Mouse (Mus musculus): Measurements from ENCODE around the gene Ptpra. TPM values are rescaled to one million over a fixed set of nuclear protein-coding genes. Genes with fewer than 3 reads are reported as not detected.
"Not testable (repeated sequence)": the region's sequence is repeated elsewhere in the genome, so short reads cannot be mapped to it uniquely, and the experiment has no call there.

Ptpra gene
- total RNA-seq, 2 experiments from 2014 or later: 67.1 to 123 TPM

DNA sequence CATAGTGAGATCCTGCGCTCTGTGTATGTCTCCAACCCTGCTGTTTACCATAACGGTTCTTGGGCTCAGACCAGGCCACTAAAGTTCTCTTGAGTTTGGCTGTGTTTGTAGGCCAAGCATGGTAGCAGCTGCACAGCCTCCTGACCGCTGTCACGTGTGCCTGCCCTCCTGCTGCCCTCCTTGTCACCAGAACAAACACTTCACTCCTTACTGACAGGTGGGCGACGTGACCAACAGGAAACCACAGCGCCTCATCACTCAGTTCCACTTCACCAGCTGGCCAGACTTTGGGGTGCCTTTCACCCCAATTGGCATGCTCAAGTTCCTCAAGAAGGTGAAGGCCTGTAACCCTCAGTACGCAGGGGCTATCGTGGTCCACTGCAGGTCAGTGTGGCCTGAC is 90.2 kb downstream of the Ptpra start:
- ATAC-seq (replicated peaks; ENCODE audit: poor library complexity): peak; percentile 21

DNA sequence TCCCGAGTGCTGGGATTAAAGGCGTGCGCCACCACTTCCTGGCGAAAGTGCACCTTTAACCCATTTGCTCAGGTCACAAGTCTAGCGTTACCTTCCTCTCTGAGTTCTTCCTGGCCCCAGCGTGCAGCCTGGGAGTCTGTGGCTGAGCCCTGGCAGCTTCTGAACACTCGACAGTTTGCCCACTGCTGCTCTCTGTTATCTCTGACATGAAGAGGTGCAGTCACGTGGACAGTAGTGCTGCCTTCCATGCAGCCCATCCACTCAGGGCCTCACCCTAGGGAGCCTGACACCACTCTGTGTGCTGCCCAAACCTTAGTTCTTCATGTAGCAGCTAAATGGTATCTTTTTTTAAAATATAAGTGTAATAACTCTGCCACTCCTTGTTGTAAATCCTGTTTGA is 96.9 kb downstream of the Ptpra start:
- ATAC-seq (replicated peaks; ENCODE audit: poor library complexity): peak; percentile 93

DNA sequence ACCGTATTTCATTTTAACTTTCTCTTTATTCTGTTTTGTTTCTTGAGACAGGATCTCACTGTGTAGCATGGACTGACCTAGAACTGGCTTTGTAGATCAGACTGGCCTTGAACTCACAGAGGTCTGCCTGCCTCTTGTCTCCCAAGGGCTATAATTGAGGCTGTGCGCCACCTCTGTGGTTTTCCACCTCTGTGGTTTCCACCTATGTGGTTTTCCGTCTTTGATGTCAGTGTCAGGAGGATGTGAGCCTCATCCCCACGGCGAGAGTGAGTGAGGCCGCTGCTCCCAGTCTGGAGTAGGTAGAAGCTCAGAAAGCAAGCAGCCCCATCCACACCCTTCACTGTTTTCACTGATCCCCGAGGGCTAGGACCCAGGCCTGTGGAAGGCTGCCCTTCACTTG is 104.8 kb downstream of the Ptpra start:
- ATAC-seq (replicated peaks; ENCODE audit: poor library complexity): no peak

DNA sequence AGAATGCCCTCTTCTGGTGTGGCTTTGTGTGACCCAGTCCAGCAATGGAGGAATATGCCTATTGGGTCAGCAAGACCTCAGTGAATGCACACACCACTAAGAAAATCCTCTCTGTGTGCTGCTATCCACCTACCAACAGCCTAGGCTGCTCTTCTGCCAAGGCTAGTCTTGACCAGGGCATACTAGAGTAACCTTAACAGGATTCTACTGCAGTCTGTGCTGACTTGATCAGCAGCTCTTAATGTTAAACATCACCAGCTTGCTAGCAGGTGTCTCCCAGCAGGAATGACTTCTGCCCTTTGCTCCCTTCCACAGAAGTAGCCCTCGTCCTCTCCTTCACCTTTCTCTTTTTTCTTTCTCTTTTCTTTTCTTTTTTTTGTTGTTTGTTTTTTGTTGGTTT is 106.2 kb downstream of the Ptpra start:
- ATAC-seq (replicated peaks; ENCODE audit: poor library complexity): no peak

- ATAC-seq (replicated peaks; ENCODE audit: poor library complexity): no peak
These were observed 107.4 kb downstream of the Ptpra start for GRCm38 (mm10) chr2:130557462-130557861.

GRCm38 (mm10) chr2:130558015-130558414 is 107.9 kb downstream of the Ptpra start:
- ATAC-seq (replicated peaks; ENCODE audit: poor library complexity): no peak

- ATAC-seq (replicated peaks; ENCODE audit: poor library complexity): peak; percentile 98
These were observed 113.4 kb downstream of the Ptpra start, which contains the start of gene Mrps26 for GRCm38 (mm10) chr2:130563212-130564055. TSS of gene Mrps26 (plus strand) at chr2:130563742.

GRCm38 (mm10) chr2:130564063-130564462 is 114.0 kb downstream of the Ptpra start:
- peak; percentile 2 for ATAC-seq (replicated peaks; ENCODE audit: poor library complexity)

DNA sequence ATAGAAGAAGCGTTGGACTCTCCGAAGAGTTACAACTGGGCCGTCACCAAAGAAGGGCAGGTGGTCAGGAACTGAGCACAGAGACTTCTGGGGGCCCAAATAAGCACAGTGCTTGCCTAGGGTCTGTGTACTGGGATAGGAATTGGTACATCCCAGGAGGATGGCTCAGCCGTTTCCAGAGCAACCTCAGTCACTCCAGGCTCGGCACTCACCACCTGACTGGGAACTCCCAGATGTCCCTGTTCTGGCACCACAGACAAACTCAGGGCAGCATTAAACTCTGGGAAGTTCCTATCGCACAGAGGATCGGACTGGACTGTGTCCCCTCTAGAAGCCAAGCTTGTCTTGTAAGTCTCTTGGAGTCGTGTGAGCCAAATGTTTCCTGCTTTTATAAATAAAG is 114.9 kb downstream of the Ptpra start:
- ATAC-seq (replicated peaks; ENCODE audit: poor library complexity): no peak

- no peak for ATAC-seq (replicated peaks; ENCODE audit: poor library complexity)
These were observed 118.8 kb downstream of the Ptpra start for GRCm38 (mm10) chr2:130568921-130569320.

DNA sequence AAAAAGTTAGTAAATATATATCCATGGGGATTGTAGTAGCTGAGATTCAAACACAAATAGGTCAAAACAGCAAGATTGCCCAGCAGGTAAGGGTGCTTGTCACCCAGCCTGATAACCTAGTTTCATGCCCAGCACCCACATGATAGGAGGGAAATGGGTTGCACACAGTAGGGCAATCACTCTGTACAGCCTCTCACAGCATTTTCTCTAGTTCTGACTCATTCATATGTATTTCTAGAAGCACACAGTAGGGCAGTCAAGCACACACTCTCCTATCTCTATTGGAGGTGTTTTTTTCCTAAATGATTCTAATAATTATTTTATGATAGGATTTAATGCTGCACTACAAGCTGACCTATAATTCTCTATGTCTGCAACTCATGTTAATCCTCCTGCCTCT is 119.8 kb downstream of the Ptpra start:
- no peak for ATAC-seq (replicated peaks; ENCODE audit: poor library complexity)

GRCm38 (mm10) chr2:130574960-130575359 is 124.9 kb downstream of the Ptpra start:
- no peak for ATAC-seq (replicated peaks; ENCODE audit: poor library complexity)

DNA sequence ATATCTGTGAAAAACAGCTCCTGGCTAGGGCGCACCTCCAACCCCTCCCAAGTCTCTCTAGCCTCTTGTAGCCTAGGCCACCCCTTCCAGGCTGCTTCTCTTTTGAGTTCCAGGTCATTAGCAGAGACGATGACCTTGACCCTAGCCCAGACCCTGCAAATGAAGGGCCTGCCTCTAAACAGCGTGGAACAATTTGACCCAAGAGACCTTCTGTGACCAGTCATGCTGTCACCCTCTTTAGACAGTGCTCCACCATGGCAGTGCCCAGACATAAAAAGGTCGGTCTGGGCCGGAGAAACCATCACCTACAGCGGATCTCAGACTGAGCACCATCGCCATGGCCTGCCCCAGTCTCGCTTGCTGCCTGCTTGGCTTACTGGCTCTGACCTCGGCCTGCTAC is 125.8 kb downstream of the Ptpra start, which contains the start of gene Oxt:
Oxt (plus strand) TSS at position 301 of the 400 bp plus-strand sequence.
- ATAC-seq (replicated peaks; ENCODE audit: poor library complexity): no peak

DNA sequence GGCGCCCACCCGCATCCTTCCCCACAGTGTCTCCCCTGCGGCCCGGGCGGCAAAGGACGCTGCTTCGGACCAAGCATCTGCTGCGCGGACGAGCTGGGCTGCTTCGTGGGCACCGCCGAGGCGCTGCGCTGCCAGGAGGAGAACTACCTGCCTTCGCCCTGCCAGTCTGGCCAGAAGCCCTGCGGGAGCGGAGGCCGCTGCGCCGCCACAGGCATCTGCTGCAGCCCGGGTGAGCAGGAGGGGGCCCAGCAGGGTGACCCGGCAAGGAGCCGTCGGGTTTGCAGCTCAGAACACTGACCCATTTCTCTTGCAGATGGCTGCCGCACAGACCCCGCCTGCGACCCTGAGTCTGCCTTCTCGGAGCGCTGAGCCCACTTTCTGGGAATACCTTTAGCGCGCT is 126.5 kb downstream of the Ptpra start:
- ATAC-seq (replicated peaks; ENCODE audit: poor library complexity): not testable (repeated sequence)

DNA sequence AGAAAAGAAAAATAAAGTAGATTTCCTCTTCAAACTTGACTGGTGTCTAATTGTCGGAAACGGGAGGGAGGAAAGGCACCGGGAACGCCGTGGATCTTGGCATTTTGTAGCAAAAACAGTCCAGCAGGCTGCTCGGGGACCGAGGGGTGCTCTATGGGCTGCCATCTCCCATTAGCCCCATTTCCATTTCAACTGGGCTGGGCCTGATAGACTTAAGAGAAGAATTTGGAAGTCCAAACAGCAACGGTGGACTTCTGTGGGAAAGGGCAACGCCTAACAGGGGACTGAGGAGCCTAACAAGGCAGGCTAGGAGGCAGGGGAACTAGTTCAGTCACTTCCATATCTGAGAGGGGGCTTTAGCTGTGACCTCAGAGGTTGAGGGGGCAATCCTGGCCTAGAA is 126.9 kb downstream of the Ptpra start:
- ATAC-seq (replicated peaks; ENCODE audit: poor library complexity): no peak

DNA sequence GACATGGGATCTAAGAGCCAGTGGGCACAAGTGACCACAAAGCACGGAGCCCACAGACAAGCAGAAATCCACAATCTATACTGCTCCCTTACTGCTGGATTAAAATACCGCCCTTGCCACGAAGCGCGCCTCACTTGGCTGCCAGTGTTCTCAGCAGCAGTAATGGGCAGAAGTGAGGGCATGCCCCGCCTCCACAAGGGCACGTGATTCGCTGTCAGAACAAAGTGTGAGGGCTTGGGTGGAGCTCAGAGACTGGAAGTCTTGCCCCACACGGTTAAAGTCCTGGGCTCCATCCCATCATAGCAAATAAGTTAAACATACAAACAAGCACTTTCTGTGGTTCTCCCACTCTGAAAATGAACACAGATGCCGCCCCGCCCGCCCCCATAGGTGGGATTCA is 127.6 kb downstream of the Ptpra start:
- peak; percentile 83 for ATAC-seq (replicated peaks; ENCODE audit: poor library complexity)

DNA sequence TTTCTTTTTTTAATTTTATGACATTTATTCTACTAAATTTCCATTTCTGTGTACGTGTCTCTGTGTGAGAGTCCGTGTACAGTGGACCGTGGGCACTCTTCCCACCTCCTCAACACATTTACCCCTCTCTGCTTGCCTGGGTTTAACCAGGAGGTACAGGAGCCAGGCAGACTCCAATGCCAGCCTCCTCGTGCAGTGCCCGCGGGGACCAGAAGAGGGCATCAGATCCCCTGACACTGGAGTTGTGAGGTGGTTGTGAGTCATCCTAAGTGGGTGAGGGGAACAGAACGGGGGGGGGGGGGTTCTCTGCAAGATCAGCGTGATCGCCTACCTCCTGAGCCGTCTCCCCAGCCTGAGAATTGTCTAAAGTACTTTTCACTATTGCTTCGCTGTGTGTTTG is 128.1 kb downstream of the Ptpra start:
- ATAC-seq (replicated peaks; ENCODE audit: poor library complexity): peak; percentile 69

DNA sequence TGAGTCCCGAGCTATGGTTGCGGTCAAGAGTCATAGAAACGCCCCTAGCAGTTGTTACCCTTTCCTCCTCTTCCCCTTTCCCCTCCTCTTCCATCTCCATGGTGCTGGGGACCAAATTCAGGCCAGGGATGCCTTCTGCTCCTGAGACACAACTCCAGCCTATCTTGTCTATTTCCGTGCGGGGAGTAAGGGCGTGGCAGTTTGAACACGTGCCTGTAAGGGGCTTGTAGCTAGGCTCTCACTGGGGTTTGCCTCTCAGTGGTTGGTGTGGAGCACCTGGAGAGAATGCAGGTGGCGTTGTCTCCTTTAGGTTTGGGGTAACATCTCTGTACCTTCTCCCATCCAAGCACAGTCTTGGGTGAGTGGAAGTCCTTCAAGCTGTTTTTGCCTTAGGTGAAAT is 129.7 kb downstream of the Ptpra start:
- ATAC-seq (replicated peaks; ENCODE audit: poor library complexity): no peak

- ATAC-seq (replicated peaks; ENCODE audit: poor library complexity): no peak
These were observed 131.1 kb downstream of the Ptpra start for GRCm38 (mm10) chr2:130581201-130581600.

DNA sequence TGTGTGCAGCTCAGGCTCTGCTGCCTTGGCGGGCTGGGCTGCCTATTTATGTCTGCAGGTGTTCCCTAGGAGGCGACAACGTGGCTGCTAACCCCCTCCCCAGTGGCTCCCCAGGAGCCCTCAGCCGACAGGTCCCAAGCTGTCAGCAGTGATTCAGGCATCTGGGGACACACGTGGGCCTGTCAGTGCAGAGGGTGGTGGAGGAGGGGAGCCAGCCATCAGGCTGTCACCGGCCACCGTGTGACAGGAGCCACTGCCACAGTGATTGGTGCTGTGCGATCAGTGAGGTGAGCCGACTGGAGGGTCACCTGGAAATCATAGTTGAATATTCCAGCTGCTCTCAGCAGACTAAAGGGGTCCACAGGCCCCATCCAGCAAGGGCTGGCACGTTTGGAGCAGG is 132.5 kb downstream of the Ptpra start, which contains the start of gene Avp:
Avp (minus strand) TSS at position 3 of the 400 bp plus-strand sequence.
- no peak for ATAC-seq (replicated peaks; ENCODE audit: poor library complexity)

DNA sequence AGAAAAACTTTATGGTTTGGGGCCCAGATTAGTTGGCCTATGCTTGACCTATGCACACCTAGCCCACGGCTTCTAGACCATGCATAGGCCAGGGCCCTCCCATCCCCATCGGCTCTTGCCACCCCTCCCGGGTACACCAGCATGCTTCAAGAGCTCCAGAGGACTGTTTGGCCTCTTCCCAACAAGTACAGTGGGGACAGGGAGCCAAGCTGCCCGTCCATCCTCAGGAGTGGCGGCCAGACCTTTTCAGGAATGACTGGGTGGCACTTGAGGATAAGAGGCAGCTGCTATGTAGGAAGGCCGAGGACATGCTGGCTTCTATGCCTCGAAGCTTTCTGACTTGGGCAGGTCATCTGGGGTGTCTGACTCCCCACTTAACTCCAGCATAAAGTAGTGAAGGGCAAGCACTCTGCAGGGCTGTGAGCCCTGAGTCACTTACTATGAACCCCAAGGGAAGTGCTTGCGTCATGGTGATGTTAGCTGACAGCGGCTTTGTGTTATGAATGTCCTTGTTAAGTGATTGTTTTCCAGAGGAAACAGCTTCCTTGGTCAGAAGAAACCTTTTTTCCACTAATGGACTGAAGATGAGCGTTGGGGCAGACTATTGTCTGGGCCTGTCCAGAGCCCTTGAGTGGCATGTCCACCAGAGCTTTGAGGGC is 134.0 kb downstream of the Ptpra start:
- no peak for ATAC-seq (replicated peaks; ENCODE audit: poor library complexity)

- ATAC-seq (replicated peaks; ENCODE audit: poor library complexity): no peak
These were observed 135.9 kb downstream of the Ptpra start for GRCm38 (mm10) chr2:130586016-130586415.
